Mouse (Mus musculus) ES-Bruce4 (cell line): ENCODE results near the gene Krt27.

Experiments
- CTCF ChIP-seq: IDR thresholded peaks from one replicate; pipeline ENCODE4 v1.8.1; 2011; ENCODE audit warnings: low read depth, low read length
- POLR2A ChIP-seq: IDR thresholded peaks from one replicate; pipeline ENCODE4 v1.8.1; 2011; ENCODE audit warnings: low read length; ENCODE audit not compliant: insufficient read depth

GRCm38 (mm10) chr11:99398832-99399231, 47.9 kb upstream of the Krt27 start:
- no peak for TF ChIP-seq POLR2A
- TF ChIP-seq CTCF, result no peak
